Mouse (Mus musculus): ENCODE measurements at regions not wholly inside any gene's neighbourhood (a gene's known extent, or its start where the extent isn't known, plus 50 kb on each side); places are given as distances from the start of the nearest gene placed in this dataset.
A peak's percentile ranks its signal among the peaks of the same experiment; 100 is the strongest.

DNA sequence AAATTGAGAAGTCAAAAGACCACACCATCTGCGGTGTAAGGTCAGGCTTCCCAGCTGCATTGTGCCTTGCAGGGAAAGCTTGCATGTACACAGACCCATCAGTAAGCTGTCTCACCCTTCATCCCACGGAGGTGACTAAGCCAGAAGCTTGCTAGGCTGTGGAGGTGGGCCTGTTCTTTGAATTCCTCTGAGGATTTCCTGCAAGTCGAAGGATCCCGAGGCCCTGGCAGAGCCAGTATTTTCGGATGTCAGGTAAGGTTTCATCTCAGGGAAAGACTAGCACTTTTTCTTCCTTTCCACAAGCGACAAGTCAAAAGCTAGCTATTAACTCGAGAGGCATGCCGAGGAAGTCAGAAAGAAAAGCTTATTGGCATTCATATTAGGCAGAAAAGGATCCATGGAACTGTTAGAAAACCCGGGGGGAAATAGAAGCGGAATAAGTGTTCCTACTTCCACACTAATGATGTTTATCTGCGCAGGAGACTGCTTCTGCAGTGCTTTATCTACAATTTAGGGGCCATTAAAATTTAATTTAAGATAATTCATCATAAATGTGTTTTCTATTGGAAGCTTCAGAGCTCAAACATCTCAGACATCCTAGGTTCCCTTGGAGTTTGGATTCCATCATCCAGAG lies 148.3 kb upstream of the Atp2b1 start:
- Histone ChIP-seq H3K27ac (replicated peaks; ENCODE audit: low read depth, low read length) (no peak overlapping the region), H3K4me1 (ENCODE audit: control insufficient read depth, insufficient read depth, insufficient read length, low read length) (no peaks in the 10 kb centered on the region), H3K4me3 (ENCODE audit: insufficient read depth, low read depth, low read length) (no peak overlapping the region)

DNA sequence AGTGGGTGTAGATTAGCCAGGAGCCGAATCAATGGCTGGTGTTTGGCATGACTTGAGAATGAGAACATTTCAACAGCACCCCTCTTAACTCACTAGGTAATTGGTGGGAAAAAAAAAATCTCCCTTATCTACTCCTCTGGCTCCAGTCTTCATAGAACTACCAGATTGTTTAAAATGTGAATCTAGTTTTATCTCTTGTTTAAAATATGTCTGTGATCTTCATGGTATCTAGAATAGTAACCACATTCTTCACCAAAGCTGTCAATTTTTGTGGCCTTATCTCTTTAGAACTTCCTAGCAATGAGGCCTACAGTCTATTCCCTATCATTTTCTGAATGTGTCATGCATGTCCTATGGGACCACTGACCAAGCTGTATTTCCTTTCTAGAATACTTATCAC lies 134.4 kb upstream of the Atp2b1 start:
- H3K27ac ChIP-seq (replicated peaks; ENCODE audit: low read depth, low read length) = no peak overlapping the region
- H3K4me3 ChIP-seq (ENCODE audit: insufficient read depth, low read depth, low read length) = no peak overlapping the region
- peaks cover under 1% of the 10 kb centered on the region; the same call in 1 of the 2 replicates for H3K4me1 ChIP-seq (ENCODE audit: control insufficient read depth, insufficient read depth, insufficient read length, low read length)

DNA sequence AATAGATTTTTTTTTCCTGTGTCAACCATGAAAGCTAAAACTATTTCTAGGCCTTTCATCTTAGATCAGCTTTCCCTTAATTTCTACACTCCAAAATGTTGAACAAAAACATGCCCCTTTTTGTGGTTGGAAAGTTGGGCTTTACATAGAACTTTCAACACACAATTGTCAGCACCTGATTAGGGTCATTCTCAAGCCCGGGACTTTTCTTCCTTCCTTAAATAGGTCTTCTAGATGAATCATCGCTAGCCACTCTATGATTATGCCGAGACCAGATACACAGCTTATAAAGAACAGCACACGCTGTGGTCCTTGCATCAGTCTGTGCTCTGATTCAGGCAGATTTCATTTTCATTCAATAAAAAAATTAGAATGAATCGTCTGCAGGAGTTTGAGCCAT lies 133.3 kb upstream of the Atp2b1 start:
- H3K4me3 ChIP-seq (ENCODE audit: insufficient read depth, low read depth, low read length) = no peak overlapping the region
- no peak overlapping the region for H3K27ac ChIP-seq (replicated peaks; ENCODE audit: low read depth, low read length)
- H3K4me1 ChIP-seq (ENCODE audit: control insufficient read depth, insufficient read depth, insufficient read length, low read length) = no peaks in the 10 kb centered on the region

DNA sequence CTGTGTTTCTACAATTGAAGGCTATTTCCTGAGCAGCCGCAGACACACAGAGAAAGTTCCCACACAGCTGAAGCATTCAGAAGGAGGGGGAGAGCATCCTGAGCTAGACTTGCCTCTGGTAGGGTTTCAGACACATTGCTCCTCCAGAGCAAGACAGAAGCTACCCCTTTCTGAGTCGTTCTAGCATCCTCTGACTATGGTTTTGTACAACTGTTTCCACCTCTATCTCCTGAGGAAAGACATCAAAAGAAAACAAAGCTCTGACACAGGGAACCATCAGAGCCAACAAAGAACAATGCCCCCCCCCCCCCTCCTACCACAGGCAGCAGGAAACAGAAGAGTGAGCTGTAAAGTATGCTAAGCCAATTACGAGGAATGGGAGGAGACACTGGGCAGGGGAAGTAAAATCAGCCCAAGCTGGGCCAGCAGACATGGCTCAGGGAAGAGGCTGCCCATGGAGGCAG lies 132.3 kb upstream of the Atp2b1 start:
- H3K4me1 ChIP-seq (ENCODE audit: control insufficient read depth, insufficient read depth, insufficient read length, low read length) = no peaks in the 10 kb centered on the region

DNA sequence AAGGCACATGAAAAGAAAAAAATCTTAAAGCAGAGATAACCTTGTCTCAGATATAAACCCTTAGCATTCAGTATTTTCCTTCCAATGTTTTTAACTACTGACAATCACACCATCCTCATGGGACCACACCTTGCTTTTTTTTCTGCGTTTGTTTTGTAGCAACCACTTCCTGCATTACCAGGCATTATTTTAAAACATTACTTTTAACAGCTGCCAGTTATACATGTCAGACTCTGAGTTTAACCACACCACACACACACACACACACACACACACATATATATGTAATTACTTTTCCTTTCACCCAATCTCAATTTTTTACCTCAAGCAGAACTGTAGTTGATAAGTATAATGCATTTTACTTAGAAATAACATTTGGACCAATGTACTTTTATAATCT lies 128.8 kb upstream of the Atp2b1 start:
- Histone ChIP-seq H3K4me1 (ENCODE audit: control insufficient read depth, insufficient read depth, insufficient read length, low read length) (no peaks in the 10 kb centered on the region), H3K4me3 (ENCODE audit: insufficient read depth, low read depth, low read length) (no peak overlapping the region), H3K27ac (replicated peaks; ENCODE audit: low read depth, low read length) (no peak overlapping the region)

More for the DNA sequence above, 132.3 kb upstream of the Atp2b1 start:
- no peak overlapping the region for H3K4me3 ChIP-seq (ENCODE audit: insufficient read depth, low read depth, low read length)
- peak overlapping the region; percentile 12; the same call in 1 of the 2 replicates for H3K27ac ChIP-seq (replicated peaks; ENCODE audit: low read depth, low read length)

DNA sequence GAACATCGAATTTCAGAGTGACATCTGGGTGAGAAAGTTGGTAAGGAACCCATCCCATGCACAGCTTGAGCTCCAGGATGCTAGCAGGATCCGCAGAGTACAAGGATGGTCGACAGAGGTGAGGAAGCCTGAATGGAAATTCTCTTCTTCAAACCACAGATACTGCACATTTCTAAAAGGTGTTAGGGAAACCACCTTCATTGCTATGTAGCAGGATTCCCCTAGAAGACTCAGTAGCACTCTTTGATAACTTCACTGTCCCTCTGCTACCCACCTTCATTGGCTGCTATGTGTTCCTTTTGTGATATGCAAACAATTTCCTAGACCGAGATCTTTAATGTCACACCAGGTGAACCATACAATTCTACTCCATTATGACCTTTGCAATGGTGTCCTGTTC lies 128.1 kb upstream of the Atp2b1 start:
- no peak overlapping the region for H3K27ac ChIP-seq (replicated peaks; ENCODE audit: low read depth, low read length)
- H3K4me1 ChIP-seq (ENCODE audit: control insufficient read depth, insufficient read depth, insufficient read length, low read length) = no peaks in the 10 kb centered on the region
- no peak overlapping the region for H3K4me3 ChIP-seq (ENCODE audit: insufficient read depth, low read depth, low read length)

DNA sequence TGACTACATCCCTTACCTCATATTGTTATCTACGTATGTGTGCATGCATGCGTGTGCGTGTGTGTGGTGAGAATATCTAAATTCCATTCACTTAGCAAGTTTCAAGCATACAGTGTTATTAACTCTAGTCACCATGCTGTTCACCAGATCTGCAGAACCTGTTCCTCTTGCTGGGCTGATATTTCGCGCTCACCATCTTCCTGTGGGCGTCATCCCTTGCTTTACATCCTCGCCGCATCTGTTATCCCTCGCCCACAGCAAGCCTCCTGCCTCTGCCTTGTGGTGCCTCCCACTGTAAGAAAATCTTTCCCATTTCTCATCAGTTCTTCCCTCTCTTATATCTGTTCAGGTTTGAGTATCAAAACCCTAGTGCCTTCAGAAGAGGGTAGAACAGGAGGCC lies 124.4 kb upstream of the Atp2b1 start:
- Histone ChIP-seq H3K4me1 (ENCODE audit: control insufficient read depth, insufficient read depth, insufficient read length, low read length) (no peaks in the 10 kb centered on the region), H3K27ac (replicated peaks; ENCODE audit: low read depth, low read length) (no peak overlapping the region), H3K4me3 (ENCODE audit: insufficient read depth, low read depth, low read length) (no peak overlapping the region)

DNA sequence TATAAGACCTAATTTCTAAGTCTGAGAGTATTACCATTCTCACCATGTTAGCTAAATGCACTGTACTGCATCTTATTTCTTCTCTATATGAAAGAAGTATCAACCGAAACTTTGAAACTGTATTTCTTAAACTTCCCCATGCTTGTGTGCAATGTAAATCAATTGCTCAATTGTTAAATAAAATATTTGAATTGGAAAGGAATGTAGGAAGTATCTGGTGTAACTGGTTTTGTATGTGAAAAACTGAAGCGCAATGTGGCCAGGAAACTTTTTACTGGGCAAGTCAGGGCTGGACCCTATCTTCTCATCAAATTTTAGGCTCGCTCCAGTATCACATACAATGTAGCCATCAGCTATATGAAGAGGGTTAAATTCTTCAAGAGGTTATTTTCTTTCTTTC lies 123.8 kb upstream of the Atp2b1 start:
- H3K4me3 ChIP-seq (ENCODE audit: insufficient read depth, low read depth, low read length) = no peak overlapping the region
- H3K4me1 ChIP-seq (ENCODE audit: control insufficient read depth, insufficient read depth, insufficient read length, low read length) = no peaks in the 10 kb centered on the region
- H3K27ac ChIP-seq (replicated peaks; ENCODE audit: low read depth, low read length) = no peak overlapping the region

DNA sequence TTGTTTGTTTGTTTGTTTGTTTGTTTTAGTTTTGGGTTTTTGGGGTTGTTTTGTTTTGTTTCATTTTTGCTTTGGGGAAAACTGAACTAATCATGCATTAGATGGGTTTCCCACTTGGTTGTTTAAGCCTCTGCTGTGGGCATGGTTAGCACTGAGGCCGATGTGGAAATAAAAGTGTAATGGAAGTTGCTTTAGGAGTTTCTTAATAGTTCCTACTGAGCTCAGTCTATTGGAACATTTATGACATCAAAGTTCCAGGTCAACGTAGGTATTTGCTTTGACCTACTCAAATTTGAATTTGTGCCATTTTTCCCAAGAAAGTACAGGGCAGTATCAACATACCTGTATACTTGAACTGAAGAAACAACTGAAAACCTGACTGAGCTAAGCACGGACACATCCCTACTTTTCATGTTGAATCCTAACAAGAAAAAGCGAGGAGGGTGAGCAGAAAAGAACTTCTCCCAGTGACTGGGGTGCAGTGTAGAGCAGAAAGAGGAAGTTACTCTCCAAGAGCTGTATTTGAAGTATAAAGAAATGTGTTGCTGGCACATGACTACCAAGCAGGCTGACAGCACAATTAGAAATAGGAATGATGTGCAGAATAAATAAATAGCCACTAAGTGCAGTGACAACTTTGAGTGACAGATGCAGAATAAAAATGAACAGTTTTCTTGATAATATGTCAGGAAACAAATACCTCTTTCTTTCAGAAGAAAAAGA lies 122.0 kb upstream of the Atp2b1 start:
- H3K4me1 ChIP-seq (ENCODE audit: control insufficient read depth, insufficient read depth, insufficient read length, low read length) = no peaks in the 10 kb centered on the region
- no peak overlapping the region; the same call in 1 of the 2 replicates for H3K27ac ChIP-seq (replicated peaks; ENCODE audit: low read depth, low read length)
- no peak overlapping the region for H3K4me3 ChIP-seq (ENCODE audit: insufficient read depth, low read depth, low read length)

DNA sequence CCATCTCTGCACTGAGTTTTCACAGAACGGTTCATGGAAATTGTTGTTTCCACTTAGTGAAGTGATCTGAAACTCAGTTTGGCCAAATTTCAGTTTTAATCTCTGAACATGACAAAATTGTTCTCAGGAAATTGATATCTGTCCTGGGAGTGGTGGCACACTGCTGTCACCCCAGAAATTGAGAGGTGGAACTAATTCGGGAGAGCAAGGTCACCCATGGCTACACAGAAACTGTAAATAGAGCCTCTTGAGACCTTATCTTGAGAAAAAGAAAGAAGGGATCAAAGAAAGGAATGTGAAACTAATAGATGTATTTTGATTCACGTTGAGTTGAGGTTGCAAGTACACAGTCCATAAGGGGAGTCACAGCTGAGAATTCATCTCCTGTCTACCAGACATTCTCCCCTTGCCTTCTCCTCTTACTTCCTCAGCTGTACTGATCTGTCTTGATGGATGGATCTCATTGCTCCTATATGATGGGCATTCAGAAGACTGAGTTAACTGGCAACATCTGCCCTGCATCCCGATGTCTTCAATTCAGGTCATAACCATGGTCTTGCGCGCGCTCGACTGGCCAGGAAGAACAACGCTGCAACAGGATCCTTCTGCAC lies 120.2 kb upstream of the Atp2b1 start:
- H3K4me3 ChIP-seq (ENCODE audit: insufficient read depth, low read depth, low read length) = no peak overlapping the region
- H3K4me1 ChIP-seq (ENCODE audit: control insufficient read depth, insufficient read depth, insufficient read length, low read length) = no peaks in the 10 kb centered on the region
- no peak overlapping the region for H3K27ac ChIP-seq (replicated peaks; ENCODE audit: low read depth, low read length)

DNA sequence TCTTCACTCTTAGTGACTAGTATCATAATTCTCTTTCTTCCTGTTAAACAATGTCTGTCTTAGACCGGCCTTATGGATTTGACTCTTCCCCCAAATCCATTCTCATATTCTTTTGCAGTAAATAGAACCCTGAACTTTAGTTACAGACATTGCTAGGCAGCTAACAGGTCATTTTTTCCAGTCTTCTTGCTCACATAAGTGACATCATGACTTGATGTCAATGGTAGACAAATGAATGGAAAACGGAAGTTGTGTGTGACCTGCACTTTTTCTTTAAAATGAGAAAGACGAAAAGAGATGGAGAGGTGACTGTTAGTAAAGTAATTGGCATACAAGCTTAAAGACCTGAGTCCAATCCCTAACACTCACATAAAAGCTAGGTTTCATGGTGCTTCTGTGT lies 118.2 kb upstream of the Atp2b1 start:
- H3K27ac ChIP-seq (replicated peaks; ENCODE audit: low read depth, low read length) = no peak overlapping the region
- H3K4me1 ChIP-seq (ENCODE audit: control insufficient read depth, insufficient read depth, insufficient read length, low read length) = no peaks in the 10 kb centered on the region
- H3K4me3 ChIP-seq (ENCODE audit: insufficient read depth, low read depth, low read length) = no peak overlapping the region

DNA sequence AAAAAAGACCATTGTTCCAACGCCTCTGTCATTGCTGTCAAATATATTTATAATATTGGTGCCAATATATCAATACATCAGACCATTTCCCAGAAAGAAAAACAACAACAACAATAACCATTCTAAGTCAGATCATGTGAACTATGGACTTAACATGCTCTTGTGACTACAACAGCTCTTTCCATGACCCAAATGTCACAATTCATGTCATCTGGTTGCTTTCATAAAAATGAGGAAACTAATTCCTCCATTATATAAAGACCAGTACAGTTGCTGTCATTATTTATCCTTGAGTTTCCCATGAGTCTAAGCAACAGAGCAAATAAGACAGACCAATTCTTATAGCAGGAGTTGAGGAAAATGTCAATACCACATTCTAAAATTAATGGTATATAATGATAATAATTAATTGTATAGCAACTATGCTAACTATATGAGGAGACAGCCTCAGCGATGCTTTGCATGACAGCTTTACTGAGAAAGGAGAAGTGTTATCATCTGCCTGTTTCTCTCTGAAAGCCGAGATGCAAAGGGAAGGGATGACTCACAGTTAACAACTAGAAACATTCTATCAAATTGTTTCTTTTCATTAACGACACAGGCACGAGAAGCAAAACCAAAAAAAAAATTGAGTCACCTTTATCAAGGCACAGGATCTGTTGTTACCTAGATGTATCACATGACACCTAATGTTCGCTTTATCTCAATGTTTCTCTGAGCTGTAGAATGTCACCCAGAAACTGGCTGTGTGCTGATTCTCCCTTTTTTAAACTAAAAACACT lies 115.4 kb upstream of the Atp2b1 start:
- no peaks in the 10 kb centered on the region for H3K4me1 ChIP-seq (ENCODE audit: control insufficient read depth, insufficient read depth, insufficient read length, low read length)
- H3K4me3 ChIP-seq (ENCODE audit: insufficient read depth, low read depth, low read length) = no peak overlapping the region
- no peak overlapping the region; the same call in 1 of the 2 replicates for H3K27ac ChIP-seq (replicated peaks; ENCODE audit: low read depth, low read length)

DNA sequence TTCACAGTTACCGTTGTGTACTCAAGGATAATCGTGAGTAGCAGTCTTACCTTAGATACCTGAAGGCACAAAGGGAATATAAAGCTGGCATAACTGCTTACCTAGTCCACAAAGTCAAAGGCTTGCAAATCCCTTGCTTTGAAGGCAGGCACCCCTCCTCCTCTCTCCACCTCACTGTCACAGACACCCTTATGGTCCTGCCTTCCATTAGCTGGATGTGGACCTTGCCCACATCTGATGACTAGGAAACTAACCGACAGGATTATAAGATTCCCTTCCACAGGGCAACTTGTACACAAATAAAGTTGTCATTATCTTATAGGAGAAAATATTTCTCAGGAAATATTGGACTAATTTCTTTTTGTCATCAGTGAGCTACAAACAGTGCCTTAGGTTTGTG lies 114.4 kb upstream of the Atp2b1 start:
- Histone ChIP-seq H3K27ac (replicated peaks; ENCODE audit: low read depth, low read length) (no peak overlapping the region), H3K4me1 (ENCODE audit: control insufficient read depth, insufficient read depth, insufficient read length, low read length) (no peaks in the 10 kb centered on the region), H3K4me3 (ENCODE audit: insufficient read depth, low read depth, low read length) (no peak overlapping the region)

DNA sequence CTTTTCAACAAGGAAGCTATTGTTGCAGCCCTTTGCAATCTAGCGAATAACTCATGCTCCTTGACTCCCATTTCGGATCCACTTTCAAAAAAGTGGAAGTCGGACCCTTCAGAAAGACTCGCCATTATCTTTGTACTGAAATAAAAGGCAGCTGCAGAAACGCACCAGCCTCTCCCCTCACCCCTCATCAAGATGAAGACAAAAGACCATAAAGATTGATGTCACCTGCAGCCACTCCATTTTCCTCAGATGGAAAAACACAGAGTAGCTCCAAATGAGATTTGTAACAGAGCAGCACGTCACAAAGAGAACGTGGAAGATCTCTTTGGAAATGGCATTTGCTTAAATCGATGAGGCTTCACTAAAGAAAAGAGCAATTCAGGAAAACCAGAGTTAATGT lies 113.3 kb upstream of the Atp2b1 start:
- H3K27ac ChIP-seq (replicated peaks; ENCODE audit: low read depth, low read length) = no peak overlapping the region
- no peak overlapping the region for H3K4me3 ChIP-seq (ENCODE audit: insufficient read depth, low read depth, low read length)
- H3K4me1 ChIP-seq (ENCODE audit: control insufficient read depth, insufficient read depth, insufficient read length, low read length) = no peaks in the 10 kb centered on the region

DNA sequence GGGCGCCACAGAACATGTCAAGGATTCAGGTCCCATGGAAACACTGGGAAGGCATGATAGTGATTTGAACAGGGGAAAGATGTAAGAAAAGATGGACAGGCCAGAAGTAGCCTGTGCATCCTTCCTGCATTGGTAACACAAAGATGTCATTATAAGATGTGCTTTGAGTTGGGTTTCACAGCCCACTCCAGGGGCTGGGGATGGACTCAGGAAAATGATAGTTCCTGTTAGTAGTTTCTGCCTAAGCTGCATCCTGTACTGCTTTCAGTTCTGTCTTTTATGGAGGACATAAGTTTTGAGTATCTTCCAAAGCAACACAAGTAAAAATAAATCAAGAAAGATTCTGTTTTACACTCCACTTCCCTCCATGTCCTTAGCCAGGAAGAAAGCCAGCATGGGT lies 109.2 kb upstream of the Atp2b1 start:
- H3K27ac ChIP-seq (replicated peaks; ENCODE audit: low read depth, low read length) = 0 out of 2 replicates have a peak overlapping the region, but pooled peaks have one; percentile 31
- no peak overlapping the region for H3K4me3 ChIP-seq (ENCODE audit: insufficient read depth, low read depth, low read length)
- no peaks in the 10 kb centered on the region for H3K4me1 ChIP-seq (ENCODE audit: control insufficient read depth, insufficient read depth, insufficient read length, low read length)
